Comparison of ENCODE assay signal across 27 mouse cellular contexts in the genomic region with DNA sequence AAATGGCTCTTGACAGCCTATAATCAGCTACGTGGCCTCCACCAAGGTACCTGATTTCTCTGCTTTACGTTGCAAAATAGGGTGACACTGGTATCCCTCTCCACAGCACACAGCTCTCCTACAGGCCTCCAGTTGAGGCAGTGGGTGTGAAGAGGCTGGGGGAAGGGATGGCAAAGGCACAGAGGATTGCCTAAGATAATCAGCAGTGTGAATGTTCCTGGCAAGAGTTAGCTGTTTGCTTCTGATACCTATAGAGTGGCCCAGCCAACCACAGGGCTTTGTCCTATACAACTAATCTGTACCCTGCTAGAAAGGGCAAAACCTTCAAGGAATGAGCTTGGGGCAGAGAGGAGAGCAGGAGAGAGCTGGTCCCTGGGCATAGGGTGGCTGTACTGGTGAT. TPM values are rescaled to one million over a fixed set of nuclear protein-coding genes. Genes with fewer than 3 reads are reported as not detected.
"Had no signal": no experiment of that assay in that cellular context is flagged by ENCODE, and none has a peak within 500 bp of the region (broad histone marks: within the 10 kb centered on the region; RNA-seq: fewer than 3 reads in every experiment).

No protein-coding gene starts in this region.

- H3K9ac ChIP-seq: heart, embryonic 13.5 days; heart, embryonic 15.5 days; hindbrain, embryonic 13.5 days; hindbrain, embryonic 15.5 days; kidney, embryonic 15.5 days; limb, embryonic 12.5 days; liver, embryonic 13.5 days; liver, embryonic 15.5 days had no signal

- H3K36me3 ChIP-seq: heart, embryonic 10.5 days; heart, embryonic 13.5 days; heart, embryonic 15.5 days; hindbrain, embryonic 13.5 days; hindbrain, embryonic 15.5 days; kidney, embryonic 15.5 days; limb, embryonic 10.5 days; limb, embryonic 12.5 days; liver, embryonic 13.5 days; liver, embryonic 15.5 days had no signal

- H3K9me3 ChIP-seq: heart, embryonic 10.5 days; heart, embryonic 13.5 days; heart, embryonic 15.5 days; hindbrain, embryonic 13.5 days; hindbrain, embryonic 15.5 days; kidney, embryonic 15.5 days; limb, embryonic 10.5 days; limb, embryonic 12.5 days; liver, embryonic 13.5 days; liver, embryonic 15.5 days had no signal

- H3K27me3 ChIP-seq: heart, embryonic 15.5 days; hindbrain, embryonic 13.5 days; hindbrain, embryonic 15.5 days; kidney, embryonic 15.5 days; limb, embryonic 12.5 days; liver, embryonic 13.5 days; liver, embryonic 15.5 days had no signal

- ATAC-seq: intestine, embryonic 16.5 days had no signal

- H3K27ac ChIP-seq: gastrocnemius, adult 2 months; heart, embryonic 10.5 days; heart, embryonic 13.5 days; heart, embryonic 15.5 days; hindbrain, embryonic 13.5 days; hindbrain, embryonic 15.5 days; hindbrain, postnatal 0 days; kidney, embryonic 15.5 days; kidney, postnatal 0 days; limb, embryonic 10.5 days; limb, embryonic 12.5 days; liver, embryonic 13.5 days; liver, embryonic 15.5 days had no signal

- DNase-seq: gastrocnemius, adult 2 months; gastrocnemius, postnatal 10 days; gastrocnemius, postnatal 25 days; heart, adult 18-20 months; heart, postnatal 14 days; heart, postnatal 36 days; kidney, adult 11 months; kidney, adult 2 months; kidney, adult 9 months; kidney, postnatal 14 days; kidney, postnatal 36 days; layer of hippocampus, adult 9-11 months; liver; liver, embryonic 13.5 days had no signal

- H3K4me3 ChIP-seq: gastrocnemius, adult 2 months; heart, embryonic 10.5 days; heart, embryonic 13.5 days; heart, embryonic 15.5 days; hindbrain, embryonic 13.5 days; hindbrain, embryonic 15.5 days; kidney, embryonic 15.5 days; limb, embryonic 10.5 days; limb, embryonic 12.5 days; liver, embryonic 13.5 days; liver, embryonic 15.5 days had no signal

- H3K4me1 ChIP-seq: heart, embryonic 10.5 days; hindbrain, embryonic 15.5 days; kidney, embryonic 15.5 days; limb, embryonic 10.5 days; limb, embryonic 12.5 days; liver, embryonic 13.5 days; liver, embryonic 15.5 days had no signal

RNA-seq across cellular contexts. Expression of a gene that starts 11.5 kb away (rescaled TPM):
- total RNA-seq: gastrocnemius, postnatal 25 days had no signal
- polyA plus RNA-seq: hindbrain, embryonic 11.5 days; kidney, embryonic 15.5 days; limb, embryonic 12.5 days had no signal
